In genomic region chr14:27071985-27072384, GRCm38 (mm10) we compare ENCODE assay signal across 9 mouse cellular contexts. TPM values are rescaled to one million over a fixed set of nuclear protein-coding genes. Genes with fewer than 3 reads are reported as not detected.
DNase-seq lines count a peak whose midpoint lies in the region; ATAC-seq and TF ChIP-seq lines count a peak whose summit lies in the region.
"Had no signal": no experiment of that assay in that cellular context is flagged by ENCODE, and none has a peak within 500 bp of the region (broad histone marks: within the 10 kb centered on the region; RNA-seq: fewer than 3 reads in every experiment).

No protein-coding gene starts in this region.

- H3K9ac ChIP-seq in heart, embryonic 15.5 days, result no peak overlapping the region
- no peak overlapping the region for H3K9ac ChIP-seq in kidney, postnatal 0 days (ENCODE audit: low read depth, low read length)

- 8% methylated on average over 3 of the region's 3 CpGs for WGBS in heart, embryonic 15.5 days
- WGBS in kidney, postnatal 0 days, result 19% methylated on average over 3 of the region's 3 CpGs

- H3K9me3 ChIP-seq in heart, embryonic 15.5 days (replicated peaks), result no peaks in the 10 kb centered on the region
- H3K9me3 ChIP-seq in kidney, postnatal 0 days (replicated peaks; ENCODE audit: low read length), result no peaks in the 10 kb centered on the region

- no peak for ATAC-seq in heart, embryonic 15.5 days (replicated peaks; ENCODE audit: insufficient number of reproducible peaks, insufficient read depth, low FRiP score, low read depth)
- peak; percentile 47 for ATAC-seq in kidney, postnatal 0 days (replicated peaks; ENCODE audit: low FRiP score, low read depth)
- 0 out of 2 replicates have a peak, but pooled peaks have one; percentile 14 for ATAC-seq in megakaryocyte progenitor cell, adult 5-6 weeks (replicated peaks; ENCODE audit: poor library complexity)

- peaks cover 70% of the 10 kb centered on the region for H3K4me1 ChIP-seq in heart, embryonic 15.5 days (replicated peaks)
- H3K4me1 ChIP-seq in kidney, postnatal 0 days (replicated peaks; ENCODE audit: insufficient read depth, low read length), result peaks cover 40% of the 10 kb centered on the region

- H3K4me2 ChIP-seq in heart, embryonic 15.5 days, result no peak overlapping the region
- H3K4me2 ChIP-seq in kidney, postnatal 0 days (ENCODE audit: low read length), result no peak overlapping the region

- TF ChIP-seq CTCF in kidney, postnatal 0 days (IDR thresholded peaks at IDR 0.05; ENCODE audit: low read depth), result no peak

- no peak overlapping the region for H3K4me3 ChIP-seq in heart, embryonic 15.5 days
- no peak overlapping the region for H3K4me3 ChIP-seq in kidney, postnatal 0 days (replicated peaks; ENCODE audit: low read depth, low read length)
- H3K4me3 ChIP-seq: erythroblast, embryonic 14.5 days had no signal

- no peak for DNase-seq in heart, postnatal 25 days (ENCODE audit: low spot score)
- DNase-seq in adrenal gland, postnatal 14 days, result peak; percentile 43
- no peak for DNase-seq in kidney, postnatal 0 days (ENCODE audit: low spot score)
- no peak for DNase-seq in left cerebral cortex, adult 9 months (ENCODE audit: low spot score in 2 of 2)
- no peak for DNase-seq in layer of hippocampus, postnatal 10 days (ENCODE audit: low spot score in 2 of 2)
- DNase-seq in layer of hippocampus, adult 11-12 months (ENCODE audit: low spot score), result no peak

- H3K27me3 ChIP-seq in heart, embryonic 15.5 days, result no peaks in the 10 kb centered on the region
- no peaks in the 10 kb centered on the region for H3K27me3 ChIP-seq in kidney, postnatal 0 days (ENCODE audit: insufficient read depth, low read length)

- intact Hi-C loops in heart, postnatal 25 days (cut with DNase I), result no loop called here

- H3K36me3 ChIP-seq in heart, embryonic 15.5 days, result no peaks in the 10 kb centered on the region
- no peaks in the 10 kb centered on the region for H3K36me3 ChIP-seq in kidney, postnatal 0 days (ENCODE audit: insufficient read depth, low read length)

- 0 out of 2 replicates have a peak overlapping the region, but pooled peaks have one; percentile 5 for H3K27ac ChIP-seq in heart, embryonic 15.5 days
- no peak overlapping the region; the same call in 1 of the 2 replicates for H3K27ac ChIP-seq in kidney, postnatal 0 days

RNA-seq across cellular contexts. Expression of gene Il17rd, which starts 33.2 kb away (rescaled TPM):
- polyA plus RNA-seq in heart, embryonic 15.5 days (2015; fragmentation: Nextera tagmentation; extraction: Ambion mirVana), result 1.1 and 1.2 TPM in 2 replicates
- 1 to 10 TPM; 3.6 to 5.7 TPM for total RNA-seq in heart, postnatal 25 days (2021)
- 3.6 and 5.2 TPM in 2 replicates for total RNA-seq in adrenal gland, postnatal 14 days (2021)
- 3.9 TPM in 2 replicates for polyA plus RNA-seq in kidney, postnatal 0 days (2015; fragmentation: Nextera tagmentation; extraction: Ambion mirVana)
- not detected in 2 replicates for total RNA-seq in megakaryocyte progenitor cell, adult 5-6 weeks (2015)
- not detected in 2 replicates for total RNA-seq in megakaryocyte progenitor cell, adult 5-6 weeks (2017)
- total RNA-seq in layer of hippocampus, postnatal 10 days (2021), result 1 to 10 TPM; 5.8 to 6.5 TPM

RNA-seq across cellular contexts. Expression of gene Arhgef3, which starts 42.7 kb away (rescaled TPM):
- 14.7 and 15.4 TPM in 2 replicates for polyA plus RNA-seq in heart, embryonic 15.5 days (2015; fragmentation: Nextera tagmentation; extraction: Ambion mirVana)
- 10 to 100 TPM; 29.0 to 34.1 TPM for total RNA-seq in heart, postnatal 25 days (2021)
- total RNA-seq in adrenal gland, postnatal 14 days (2021), result 34.2 and 43.5 TPM in 2 replicates
- 20.0 and 20.4 TPM in 2 replicates for polyA plus RNA-seq in kidney, postnatal 0 days (2015; fragmentation: Nextera tagmentation; extraction: Ambion mirVana)
- 11.0 and 13.8 TPM in 2 replicates for total RNA-seq in megakaryocyte progenitor cell, adult 5-6 weeks (2015)
- total RNA-seq in megakaryocyte progenitor cell, adult 5-6 weeks (2017), result 15.5 and 18.0 TPM in 2 replicates
- total RNA-seq in layer of hippocampus, postnatal 10 days (2021), result 10 to 100 TPM; 34.4 to 35.7 TPM
